Comparison of ENCODE assay signal across 8 mouse cellular contexts in the genomic region with DNA sequence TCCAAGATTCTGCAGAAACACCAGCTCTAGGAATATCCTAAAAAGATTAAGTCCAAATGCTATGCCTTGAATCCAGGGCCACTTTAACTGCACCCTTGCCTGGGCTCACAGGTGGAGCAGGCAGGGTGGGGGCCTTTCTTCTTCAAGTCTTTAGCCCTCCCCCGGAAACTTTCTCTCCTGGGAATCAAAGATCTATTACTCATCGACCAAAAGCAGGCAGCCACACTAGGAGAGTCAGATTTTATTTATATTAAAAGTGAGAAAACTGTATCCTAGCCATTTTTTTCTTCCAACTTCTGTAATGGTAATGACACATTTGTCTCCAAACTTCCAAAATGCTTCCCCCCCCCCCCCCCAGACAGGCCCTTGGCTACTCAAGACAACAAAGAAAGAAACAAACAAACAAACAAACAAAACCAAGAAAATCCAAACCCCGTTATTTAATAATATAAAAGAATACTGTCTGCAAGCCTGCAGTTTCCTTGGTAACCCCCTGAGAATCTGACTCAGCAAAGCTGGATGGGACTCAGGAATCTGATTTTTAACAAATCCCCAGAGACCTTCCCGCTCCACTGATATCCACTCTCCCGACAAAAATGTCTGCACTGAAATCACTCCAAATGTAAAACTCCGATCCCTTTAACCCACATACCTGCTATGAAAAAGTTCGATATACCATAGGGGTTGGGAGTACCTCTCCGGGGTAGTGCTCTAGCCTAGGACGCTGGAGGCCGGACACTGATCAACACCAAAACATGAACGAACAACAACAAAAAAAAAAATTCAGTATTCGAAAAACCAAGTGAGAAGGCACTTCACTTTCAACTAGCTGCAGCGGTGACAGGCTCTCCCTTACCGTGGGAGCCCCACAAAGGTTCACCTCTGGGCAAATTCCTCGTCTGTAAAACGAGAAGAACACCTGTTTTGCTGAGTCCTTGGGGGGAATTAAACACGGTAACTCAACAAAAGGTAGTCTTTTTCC.
DNase-seq lines count a peak whose midpoint lies in the region; ATAC-seq and TF ChIP-seq lines count a peak whose summit lies in the region.

No protein-coding gene starts in this region.

- H3K4me1 ChIP-seq in liver, embryonic 11.5 days (replicated peaks; ENCODE audit: control insufficient read depth, insufficient read depth, low read length), result peaks cover 7% of the 10 kb centered on the region; the same call in 1 of the 2 replicates
- H3K4me1 ChIP-seq in embryonic facial prominence, embryonic 13.5 days, result peaks cover 62% of the 10 kb centered on the region
- peaks cover 33% of the 10 kb centered on the region; the same call in 1 of the 2 replicates for H3K4me1 ChIP-seq in hindbrain, embryonic 14.5 days (replicated peaks; ENCODE audit: control insufficient read depth, insufficient read depth, low read length)

- peaks cover 10% of the 10 kb centered on the region for H3K79me2 ChIP-seq in myocyte (ENCODE audit: control insufficient read depth, insufficient read depth)

- peak overlapping the region; percentile 53 for H3K4me3 ChIP-seq in liver, embryonic 11.5 days (ENCODE audit: low read depth, low read length)
- peak overlapping the region; percentile 64 for H3K4me3 ChIP-seq in embryonic facial prominence, embryonic 13.5 days
- peak overlapping the region; percentile 63 for H3K4me3 ChIP-seq in hindbrain, embryonic 14.5 days (replicated peaks; ENCODE audit: low read length)
- peak overlapping the region; percentile 39 for H3K4me3 ChIP-seq in myocyte

- no peak for ATAC-seq in liver, embryonic 11.5 days (replicated peaks; ENCODE audit: low FRiP score)
- no peak for ATAC-seq in embryonic facial prominence, embryonic 13.5 days (ENCODE audit: insufficient number of reproducible peaks, insufficient read depth, low FRiP score, low TSS enrichment, low read depth)
- ATAC-seq in hindbrain, embryonic 14.5 days (ENCODE audit: low FRiP score), result no peak

- no peak for TF ChIP-seq POLR2A in myocyte (IDR thresholded peaks at IDR 0.05; ENCODE audit: insufficient read length, low read depth)

- DNase-seq in liver, embryonic 11.5 days (ENCODE audit: low spot score), result no peak
- DNase-seq in liver, result no peak
- DNase-seq in hindbrain, embryonic 14.5 days (ENCODE audit: low spot score), result peak; percentile 52
- no peak for DNase-seq in frontal cortex, postnatal 10 days (ENCODE audit: low spot score in 2 of 2)
- DNase-seq in ovary, adult 18-20 months (ENCODE audit: low spot score), result no peak
- DNase-seq in urinary bladder, postnatal 10 days (ENCODE audit: low spot score), result no peak

- 28% methylated on average over 17 of the region's 17 CpGs for WGBS in liver, embryonic 11.5 days
- 6% methylated on average over 17 of the region's 17 CpGs for WGBS in embryonic facial prominence, embryonic 13.5 days
- 4% methylated on average over 17 of the region's 17 CpGs for WGBS in hindbrain, embryonic 14.5 days

- no peaks in the 10 kb centered on the region for H3K36me3 ChIP-seq in liver, embryonic 11.5 days (ENCODE audit: control insufficient read depth, insufficient read depth, low read length)
- H3K36me3 ChIP-seq in embryonic facial prominence, embryonic 13.5 days, result peaks cover 14% of the 10 kb centered on the region
- peaks cover 11% of the 10 kb centered on the region; the same call in 1 of the 2 replicates for H3K36me3 ChIP-seq in hindbrain, embryonic 14.5 days (replicated peaks; ENCODE audit: control insufficient read depth, insufficient read depth)
- H3K36me3 ChIP-seq in myocyte (ENCODE audit: control insufficient read depth, insufficient read depth), result no peaks in the 10 kb centered on the region

- peak overlapping the region; percentile 2 for H3ac ChIP-seq in myocyte (ENCODE audit: control insufficient read depth, insufficient read length)

- H3K27me3 ChIP-seq in liver, embryonic 11.5 days (replicated peaks; ENCODE audit: control insufficient read depth, insufficient read depth, low read length), result peaks cover 7% of the 10 kb centered on the region
- H3K27me3 ChIP-seq in embryonic facial prominence, embryonic 13.5 days, result no peaks in the 10 kb centered on the region
- H3K27me3 ChIP-seq in hindbrain, embryonic 14.5 days (ENCODE audit: control insufficient read depth, insufficient read depth, low read length), result no peaks in the 10 kb centered on the region
- no peaks in the 10 kb centered on the region for H3K27me3 ChIP-seq in myocyte (ENCODE audit: control insufficient read depth, insufficient read depth, insufficient read length)

- H3K9ac ChIP-seq in liver, embryonic 11.5 days (ENCODE audit: low read depth, low read length), result no peak overlapping the region
- peak overlapping the region; percentile 82 for H3K9ac ChIP-seq in embryonic facial prominence, embryonic 13.5 days
- H3K9ac ChIP-seq in hindbrain, embryonic 14.5 days, result peak overlapping the region; percentile 81

- H3K4me2 ChIP-seq in liver, embryonic 11.5 days, result peak overlapping the region; percentile 59
- H3K4me2 ChIP-seq in embryonic facial prominence, embryonic 13.5 days, result peak overlapping the region; percentile 89
- H3K4me2 ChIP-seq in hindbrain, embryonic 14.5 days (replicated peaks), result peak overlapping the region; percentile 75
- H3K4me2 ChIP-seq in myocyte (ENCODE audit: low read depth), result peak overlapping the region; percentile 98

- no peak overlapping the region for H3K27ac ChIP-seq in liver, embryonic 11.5 days (ENCODE audit: low read depth, low read length)
- H3K27ac ChIP-seq in embryonic facial prominence, embryonic 13.5 days, result peak overlapping the region; percentile 82; the same call in 1 of the 2 replicates
- H3K27ac ChIP-seq in hindbrain, embryonic 14.5 days, result peak overlapping the region; percentile 86

- H3K9me3 ChIP-seq in liver, embryonic 11.5 days (ENCODE audit: control insufficient read depth, low read length), result no peaks in the 10 kb centered on the region
- H3K9me3 ChIP-seq in embryonic facial prominence, embryonic 13.5 days, result 0 out of 2 replicates have a peak, but pooled peaks cover 3% of the 10 kb centered on the region
- no peaks in the 10 kb centered on the region for H3K9me3 ChIP-seq in hindbrain, embryonic 14.5 days (ENCODE audit: control insufficient read depth, low read length)

TF ChIP-seq in myocyte, 11 proteins besides CTCF, POLR2A, EP300 and RAD21:
- no peak for TF ChIP-seq E2F4 (IDR thresholded peaks at IDR 0.05; ENCODE audit: insufficient read depth)
TF ChIP-seq in myocyte: peak in this region for 0.
